Mouse (Mus musculus) heart, embryonic 10.5 days (tissue): ENCODE results near the gene Osbpl11. TPM values are rescaled to one million over a fixed set of nuclear protein-coding genes. Genes with fewer than 3 reads are reported as not detected.

Experiments
- DNase-seq: peaks from one replicate; pipeline ENCODE4 v3.0.0-alpha.2; 2017; ENCODE audit warnings: low spot score
- H3K27ac ChIP-seq: fragments of 300-500 bp; sonication (generic); 2 replicates; pipeline ENCODE4 v1.5.1; 2016; ENCODE audit warnings: mild to moderate bottlenecking
- H3K27me3 ChIP-seq: fragments of 300-500 bp; sonication (generic); 2 replicates; pipeline ENCODE4 v1.6.1; 2016; ENCODE audit warnings: mild to moderate bottlenecking; ENCODE audit not compliant: poor library complexity, insufficient read depth, severe bottlenecking
- H3K36me3 ChIP-seq: fragments of 300-500 bp; sonication (generic); 2 replicates; pipeline ENCODE4 v1.6.1; 2016; ENCODE audit warnings: mild to moderate bottlenecking, moderate library complexity
- H3K4me1 ChIP-seq: fragments of 300-500 bp; sonication (generic); 2 replicates; pipeline ENCODE4 v1.6.1; 2016; ENCODE audit warnings: mild to moderate bottlenecking
- H3K4me3 ChIP-seq: fragments of 300-500 bp; sonication (generic); 2 replicates; pipeline ENCODE4 v1.5.1; 2016; ENCODE audit warnings: mild to moderate bottlenecking, moderate library complexity
- H3K9me3 ChIP-seq: fragments of 300-500 bp; sonication (generic); 2 replicates; pipeline ENCODE4 v1.6.1; 2016; ENCODE audit warnings: mild to moderate bottlenecking, moderate library complexity
- WGBS: fragments of 180-500 bp; shearing (Covaris S2); methylation state at CpG from one replicate; pipeline ENCODE4 v1.1.7; 2016; 5-methylcytosine and 5-hydroxymethylcytosine counted together
- polyA plus RNA-seq: library from polyadenylated mRNA; unstranded; fragments of >200 nt; fragmentation: Nextera tagmentation; extraction: Ambion mirVana; gene quantifications from 2 replicates; pipeline ENCODE4 v1.2.1, GENCODE M21; 2016

Osbpl11 gene
- polyA plus RNA-seq, 1 experiment from 2014 or later, result 18.1 TPM

DNA sequence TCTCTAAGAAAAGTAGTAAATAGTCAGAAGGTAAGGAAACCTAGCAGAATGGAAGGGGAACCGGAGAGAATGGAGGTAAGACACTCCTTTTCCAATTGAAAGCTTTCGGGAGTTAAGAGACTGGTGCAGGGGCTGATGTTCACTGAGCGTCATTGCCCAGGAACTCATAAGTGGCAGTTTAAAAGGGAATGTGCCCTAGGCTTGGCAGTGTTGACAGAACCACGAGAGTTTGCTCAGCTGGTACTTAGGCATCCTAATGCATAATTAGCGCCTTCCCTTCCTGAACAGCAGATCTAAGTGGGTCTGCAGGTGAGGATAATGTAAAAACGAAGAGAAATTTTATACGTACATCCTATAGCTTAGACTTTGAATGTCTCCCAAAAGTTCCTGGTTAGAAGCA lies 70.7 kb downstream of the Osbpl11 start:
- Histone ChIP-seq H3K36me3 (peaks cover 5% of the 10 kb centered on the region; the same call in 1 of the 2 replicates), H3K4me3 (no peak overlapping the region), H3K27ac (no peak overlapping the region), H3K9me3 (no peaks in the 10 kb centered on the region), H3K27me3 (no peaks in the 10 kb centered on the region), H3K4me1 (peaks cover 30% of the 10 kb centered on the region; the same call in 1 of the 2 replicates)
- WGBS, result 81% methylated on average over 7 of the region's 7 CpGs
- no peak for DNase-seq

DNA sequence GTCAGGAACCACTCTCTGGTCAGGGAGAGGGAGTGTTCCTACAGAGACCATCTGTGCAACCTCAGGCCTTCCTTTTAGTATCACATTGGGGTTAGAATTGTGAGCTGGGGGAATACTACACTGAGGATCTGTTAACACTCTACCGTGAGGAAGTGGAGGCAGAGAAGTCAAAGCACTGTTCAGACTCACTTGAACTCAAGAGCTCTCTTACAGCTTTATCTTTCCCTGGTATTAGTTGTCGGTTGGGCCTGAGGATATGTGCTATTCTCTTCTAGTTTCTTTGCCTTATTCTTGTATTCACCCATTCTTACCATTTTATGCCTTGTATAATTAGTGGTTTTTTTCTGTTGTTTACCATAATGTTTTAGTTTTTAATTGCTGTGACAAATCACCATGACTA lies 73.7 kb downstream of the Osbpl11 start:
- 0 out of 2 replicates have a peak, but pooled peaks cover 2% of the 10 kb centered on the region for H3K36me3 ChIP-seq
- no peak overlapping the region for H3K27ac ChIP-seq
- WGBS, result 34% methylated on average over 2 of the region's 2 CpGs
- no peak for DNase-seq
- no peaks in the 10 kb centered on the region for H3K9me3 ChIP-seq
- no peaks in the 10 kb centered on the region for H3K27me3 ChIP-seq
- H3K4me3 ChIP-seq, result no peak overlapping the region
- peaks cover 33% of the 10 kb centered on the region; the same call in 1 of the 2 replicates for H3K4me1 ChIP-seq

- peaks cover 13% of the 10 kb centered on the region; the same call in 1 of the 2 replicates for H3K36me3 ChIP-seq
- 80% methylated on average over 3 of the region's 3 CpGs for WGBS
- no peak overlapping the region for H3K27ac ChIP-seq
- H3K4me3 ChIP-seq, result no peak overlapping the region
- no peaks in the 10 kb centered on the region for H3K27me3 ChIP-seq
- no peak for DNase-seq
- H3K4me1 ChIP-seq, result peaks cover 33% of the 10 kb centered on the region; the same call in 1 of the 2 replicates
- no peaks in the 10 kb centered on the region for H3K9me3 ChIP-seq
Observed at GRCm38 (mm10) chr16:33259824-33260223, 75.0 kb downstream of the Osbpl11 start.

DNA sequence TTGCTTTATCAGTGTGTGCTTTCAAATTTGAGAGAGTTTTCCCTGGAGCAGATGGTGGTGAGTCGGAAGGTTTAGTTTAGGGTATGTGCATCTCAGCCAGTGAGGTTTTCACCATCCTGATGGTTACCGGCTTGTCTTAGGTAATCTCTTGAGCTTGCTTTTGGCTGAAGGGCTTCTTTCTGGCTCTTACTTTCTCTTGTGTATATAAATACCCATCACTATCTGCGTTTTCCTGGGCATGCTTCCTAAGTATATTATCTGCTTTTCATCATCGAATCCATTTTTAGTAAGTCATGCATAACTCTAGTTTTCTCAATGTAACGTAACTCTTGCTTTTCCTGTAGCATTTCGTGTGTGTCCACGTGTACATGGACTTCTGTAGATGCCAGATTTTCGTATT lies 76.0 kb downstream of the Osbpl11 start:
- H3K27me3 ChIP-seq, result no peaks in the 10 kb centered on the region
- peaks cover 23% of the 10 kb centered on the region for H3K36me3 ChIP-seq
- no peak overlapping the region for H3K27ac ChIP-seq
- H3K4me3 ChIP-seq, result no peak overlapping the region
- no peak for DNase-seq
- no peaks in the 10 kb centered on the region for H3K9me3 ChIP-seq
- WGBS, result 74% methylated on average over 8 of the region's 8 CpGs
- peaks cover 27% of the 10 kb centered on the region; the same call in 1 of the 2 replicates for H3K4me1 ChIP-seq

DNA sequence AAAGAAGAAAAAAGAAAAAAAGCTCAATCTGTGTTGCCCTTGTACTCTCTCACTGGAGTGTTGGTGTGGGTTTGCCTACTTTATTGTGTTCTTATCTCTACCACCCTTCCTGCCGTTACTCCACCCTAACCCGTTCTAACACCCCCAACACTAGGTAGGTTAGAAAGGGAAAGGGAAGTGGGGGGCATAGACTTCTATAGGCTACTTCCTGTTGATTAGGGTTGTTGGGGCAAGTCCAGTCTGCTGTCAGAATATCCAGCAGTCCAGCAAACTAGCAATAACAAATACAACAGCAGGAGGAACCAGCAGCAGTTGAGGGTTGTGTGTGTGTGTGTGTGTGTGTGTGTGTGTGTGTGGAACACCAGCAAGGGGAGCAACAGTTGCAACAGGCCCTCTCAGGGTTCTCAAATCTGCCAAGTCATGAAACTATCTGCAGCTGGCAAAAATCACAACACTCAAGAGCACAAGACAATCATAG lies 76.8 kb downstream of the Osbpl11 start:
- no peak overlapping the region for H3K4me3 ChIP-seq
- no peaks in the 10 kb centered on the region for H3K27me3 ChIP-seq
- peaks cover 31% of the 10 kb centered on the region for H3K36me3 ChIP-seq
- H3K4me1 ChIP-seq, result peaks cover 27% of the 10 kb centered on the region; the same call in 1 of the 2 replicates
- no peak overlapping the region for H3K27ac ChIP-seq
- WGBS, result 55% methylated on average over 2 of the region's 2 CpGs
- DNase-seq, result no peak
- H3K9me3 ChIP-seq, result no peaks in the 10 kb centered on the region

- WGBS, result 64% methylated on average over 1 of the region's 1 CpGs
- H3K4me3 ChIP-seq, result no peak overlapping the region
- peaks cover 35% of the 10 kb centered on the region for H3K36me3 ChIP-seq
- H3K9me3 ChIP-seq, result no peaks in the 10 kb centered on the region
- no peak for DNase-seq
- H3K27me3 ChIP-seq, result no peaks in the 10 kb centered on the region
- H3K27ac ChIP-seq, result no peak overlapping the region
- H3K4me1 ChIP-seq, result peaks cover 27% of the 10 kb centered on the region; the same call in 1 of the 2 replicates
Observed at GRCm38 (mm10) chr16:33262096-33262495, 77.2 kb downstream of the Osbpl11 start.

DNA sequence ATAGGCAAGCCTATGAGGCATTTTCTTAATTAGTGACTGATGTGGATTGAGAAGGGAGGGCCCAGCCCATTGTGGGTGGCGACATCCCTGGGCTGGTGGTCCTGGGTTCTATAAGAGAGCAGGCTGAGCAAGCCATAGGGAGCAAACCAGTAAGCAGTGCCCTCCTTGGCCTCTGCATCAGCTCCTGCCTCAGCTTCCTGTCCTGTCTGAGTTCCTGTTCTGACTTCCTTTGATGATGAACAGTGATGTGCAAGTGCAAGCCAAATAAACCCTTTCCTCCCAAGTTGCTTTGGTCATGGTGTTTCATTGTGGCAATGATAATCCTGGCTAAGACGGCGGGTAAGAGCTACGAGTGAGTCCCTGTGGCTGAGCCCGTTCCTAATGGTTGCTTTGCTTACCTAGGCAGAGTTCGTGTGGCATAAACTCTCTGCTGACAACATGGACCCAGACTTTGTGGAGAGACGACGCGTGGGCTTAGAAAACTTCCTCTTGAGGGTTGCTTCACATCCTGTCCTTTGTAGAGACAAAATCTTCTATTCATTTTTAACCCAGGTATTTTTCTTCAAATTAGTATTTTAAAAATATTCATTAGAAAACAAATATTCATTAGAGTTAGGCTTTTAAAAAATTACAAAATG lies 82.9 kb downstream of the Osbpl11 start:
- H3K27ac ChIP-seq, result no peak overlapping the region
- H3K36me3 ChIP-seq, result peaks cover 74% of the 10 kb centered on the region
- H3K4me1 ChIP-seq, result no peaks in the 10 kb centered on the region
- H3K9me3 ChIP-seq, result no peaks in the 10 kb centered on the region
- 87% methylated on average over 9 of the region's 9 CpGs for WGBS
- no peaks in the 10 kb centered on the region for H3K27me3 ChIP-seq
- DNase-seq, result peak; percentile 47
- H3K4me3 ChIP-seq, result no peak overlapping the region

DNA sequence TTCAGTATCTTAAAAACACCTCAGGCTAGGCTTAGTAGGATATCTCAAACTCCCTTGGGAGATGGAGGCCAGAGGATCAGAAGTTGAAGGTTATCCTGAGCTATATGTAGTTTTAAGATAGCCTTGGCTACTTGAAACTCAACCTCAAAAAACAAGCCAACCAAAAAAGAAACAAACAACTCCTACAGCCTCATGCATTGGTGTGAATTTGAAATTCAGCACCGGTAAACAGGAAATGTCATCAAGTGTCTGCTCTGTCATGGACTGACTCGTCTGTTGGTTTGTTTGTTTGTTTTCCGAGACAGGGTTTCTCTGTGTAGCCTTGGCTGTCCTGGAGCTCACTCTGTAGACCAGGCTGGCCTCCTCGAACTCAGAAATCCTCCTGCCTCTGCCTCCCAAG lies 87.0 kb downstream of the Osbpl11 start:
- peak; percentile 35 for DNase-seq
- no peak overlapping the region for H3K27ac ChIP-seq
- peaks cover 65% of the 10 kb centered on the region for H3K36me3 ChIP-seq
- H3K27me3 ChIP-seq, result no peaks in the 10 kb centered on the region
- no peaks in the 10 kb centered on the region for H3K9me3 ChIP-seq
- H3K4me3 ChIP-seq, result no peak overlapping the region
- WGBS, result 84% methylated on average over 4 of the region's 4 CpGs
- no peaks in the 10 kb centered on the region for H3K4me1 ChIP-seq

- H3K4me1 ChIP-seq, result no peaks in the 10 kb centered on the region
- no peak overlapping the region for H3K27ac ChIP-seq
- DNase-seq, result peak; percentile 48
- H3K27me3 ChIP-seq, result no peaks in the 10 kb centered on the region
- H3K36me3 ChIP-seq, result peaks cover 77% of the 10 kb centered on the region
- H3K9me3 ChIP-seq, result no peaks in the 10 kb centered on the region
- no peak overlapping the region for H3K4me3 ChIP-seq
- 60% methylated on average over 1 of the region's 1 CpGs for WGBS
Observed at GRCm38 (mm10) chr16:33283079-33283478, 98.2 kb downstream of the Osbpl11 start.

DNA sequence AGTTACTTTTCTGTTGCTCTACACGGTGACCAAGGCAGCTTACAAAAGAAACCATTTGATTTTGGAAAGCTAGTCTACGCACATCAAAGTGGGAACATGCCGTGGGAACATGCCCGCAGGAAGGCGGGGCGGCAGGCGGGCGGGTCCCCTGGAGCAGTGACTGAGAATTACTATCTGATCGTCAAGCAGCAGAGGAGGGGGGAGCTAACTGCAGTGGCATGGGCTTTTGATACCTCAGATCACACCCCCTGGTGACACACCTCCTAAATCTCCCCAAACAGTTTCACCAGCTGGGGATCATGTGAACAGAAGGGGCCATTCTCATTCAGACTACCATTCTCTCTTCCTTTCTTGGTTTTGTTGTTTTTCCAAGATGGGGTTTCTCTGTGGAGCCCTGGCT lies 103.7 kb downstream of the Osbpl11 start:
- peaks cover 6% of the 10 kb centered on the region for H3K9me3 ChIP-seq
- no peaks in the 10 kb centered on the region for H3K4me1 ChIP-seq
- no peaks in the 10 kb centered on the region for H3K27me3 ChIP-seq
- WGBS, result 90% methylated on average over 9 of the region's 9 CpGs
- peaks cover 91% of the 10 kb centered on the region for H3K36me3 ChIP-seq
- no peak overlapping the region for H3K27ac ChIP-seq
- DNase-seq, result peak; percentile 68
- H3K4me3 ChIP-seq, result no peak overlapping the region

DNA sequence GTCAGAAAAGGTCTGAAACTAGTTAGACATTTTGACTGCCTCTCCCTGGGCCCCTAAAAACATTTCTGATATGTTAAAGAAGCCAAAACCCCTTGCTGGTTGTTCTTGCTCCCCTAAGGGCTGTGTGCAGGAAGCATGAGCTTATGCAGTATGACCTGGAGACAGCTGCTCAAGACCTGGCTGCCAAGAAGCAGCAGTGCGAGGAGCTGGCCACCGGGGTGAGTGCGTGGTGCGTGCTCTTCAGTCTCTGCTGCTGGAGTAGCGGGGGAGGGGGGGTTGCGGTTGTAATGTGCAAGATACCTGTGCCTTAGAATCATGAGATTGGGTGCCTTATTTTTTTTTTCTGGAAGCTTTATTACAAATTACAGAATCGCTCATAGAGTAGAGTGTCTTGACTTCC lies 105.1 kb downstream of the Osbpl11 start:
- Histone ChIP-seq H3K9me3 (peaks cover 6% of the 10 kb centered on the region), H3K27me3 (no peaks in the 10 kb centered on the region), H3K4me1 (no peaks in the 10 kb centered on the region), H3K4me3 (no peak overlapping the region), H3K27ac (no peak overlapping the region), H3K36me3 (peaks cover 97% of the 10 kb centered on the region)
- DNase-seq, result peak; percentile 58
- 91% methylated on average over 7 of the region's 7 CpGs for WGBS

DNA sequence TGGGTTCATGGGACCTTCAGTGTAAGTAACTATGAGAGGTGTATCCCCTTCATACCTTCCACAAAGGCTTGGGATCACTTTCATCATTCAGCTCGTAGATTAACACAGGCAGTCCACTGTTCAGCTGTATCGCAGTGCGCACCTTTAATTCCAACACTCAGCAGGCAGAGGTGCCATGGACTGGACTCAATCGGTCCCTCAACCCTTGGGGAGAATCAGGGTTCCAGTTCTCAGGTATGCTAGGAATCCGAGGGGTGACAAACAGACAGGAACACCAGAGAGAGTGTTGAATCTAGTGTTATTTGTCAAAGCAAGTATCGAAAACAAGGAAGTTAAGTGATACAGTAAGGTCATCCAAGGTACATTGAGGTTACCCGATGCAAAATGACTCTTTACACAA lies 107.4 kb downstream of the Osbpl11 start:
- H3K4me1 ChIP-seq, result no peaks in the 10 kb centered on the region
- H3K27me3 ChIP-seq, result no peaks in the 10 kb centered on the region
- WGBS, result 97% methylated on average over 7 of the region's 7 CpGs
- peaks cover 98% of the 10 kb centered on the region for H3K36me3 ChIP-seq
- DNase-seq, result peak; percentile 63
- peaks cover 6% of the 10 kb centered on the region for H3K9me3 ChIP-seq
- H3K4me3 ChIP-seq, result no peak overlapping the region
- H3K27ac ChIP-seq, result no peak overlapping the region
